Mouse (Mus musculus) megakaryocyte progenitor cell, adult 5-6 weeks (primary cell): ENCODE data around the gene Igf2bp2. TPM values are rescaled to one million over a fixed set of nuclear protein-coding genes. Genes with fewer than 3 reads are reported as not detected.

ENCODE experiments used
- ATAC-seq: replicated peaks from 2 replicates; pipeline ENCODE4 v1.8.0; 2016; ENCODE audit warnings: mild to moderate bottlenecking, moderate TSS enrichment, inconsistent platforms; ENCODE audit not compliant: poor library complexity
- total RNA-seq, 2 experiments: library from RNA; stranded (forward) in 1 of 2; stranded (reverse) in 1 of 2; fragments of 157-497, 149-512 nt in 1 of 2; fragments of 200-1000 nt in 1 of 2; gene quantifications; 2 replicates each; pipeline versions ENCODE4 v1.2.3 to v1.2.4; 2015 to 2017

The Igf2bp2 gene
- total RNA-seq, 2 experiments from 2014 or later = 1.1 to 2.8 TPM

DNA sequence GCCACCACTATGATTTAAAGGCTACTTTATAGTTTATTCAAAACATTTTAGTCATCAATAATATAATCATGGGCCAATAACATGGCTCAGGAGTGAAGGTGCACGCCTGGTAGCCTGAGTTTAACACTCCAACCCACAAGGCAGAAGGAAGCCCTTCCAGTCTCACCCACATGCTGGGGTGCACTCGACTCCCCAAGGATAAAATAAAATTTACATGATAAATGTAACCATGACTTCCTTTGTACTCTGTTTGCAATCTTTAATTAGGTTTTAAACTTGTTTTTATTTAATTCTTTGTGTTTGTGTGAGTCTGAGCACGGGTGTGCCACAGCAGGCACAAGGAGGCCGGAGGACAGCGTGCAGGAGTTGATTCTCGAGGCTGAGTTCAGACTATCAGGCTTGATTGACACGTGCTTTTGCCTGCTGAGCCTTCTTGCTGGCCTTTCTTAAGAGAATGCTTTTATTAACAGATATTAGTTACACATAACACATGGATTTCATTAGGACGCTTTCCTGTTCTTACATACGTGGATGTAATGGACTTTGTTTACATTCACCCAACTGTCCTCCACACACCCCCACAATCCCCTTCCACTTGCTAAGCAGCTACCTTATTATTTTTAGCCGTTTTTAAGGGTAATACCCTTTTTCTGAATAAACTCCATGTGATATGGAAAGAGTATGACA lies 13.3 kb downstream of the Igf2bp2 start:
- no peak for ATAC-seq

DNA sequence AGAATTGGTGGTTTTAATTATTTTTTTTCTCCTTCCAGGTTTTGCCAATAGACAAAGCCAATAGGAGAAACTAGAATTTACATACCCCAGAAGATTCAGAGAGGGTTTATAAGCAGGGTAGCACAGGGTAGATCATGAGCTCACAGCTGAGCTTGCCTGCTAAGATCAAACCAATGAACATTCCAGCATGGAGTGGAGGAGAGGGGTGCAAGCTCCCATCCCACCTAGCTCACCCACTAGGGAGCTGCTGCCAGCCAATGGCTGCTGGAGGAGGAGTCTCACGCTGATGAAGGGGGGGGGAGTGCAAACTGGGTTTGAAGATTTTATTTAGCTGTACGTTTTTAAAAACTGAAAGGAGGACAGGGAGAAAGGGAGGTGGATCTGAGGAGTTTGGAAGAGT lies 14.0 kb downstream of the Igf2bp2 start:
- no peak for ATAC-seq

DNA sequence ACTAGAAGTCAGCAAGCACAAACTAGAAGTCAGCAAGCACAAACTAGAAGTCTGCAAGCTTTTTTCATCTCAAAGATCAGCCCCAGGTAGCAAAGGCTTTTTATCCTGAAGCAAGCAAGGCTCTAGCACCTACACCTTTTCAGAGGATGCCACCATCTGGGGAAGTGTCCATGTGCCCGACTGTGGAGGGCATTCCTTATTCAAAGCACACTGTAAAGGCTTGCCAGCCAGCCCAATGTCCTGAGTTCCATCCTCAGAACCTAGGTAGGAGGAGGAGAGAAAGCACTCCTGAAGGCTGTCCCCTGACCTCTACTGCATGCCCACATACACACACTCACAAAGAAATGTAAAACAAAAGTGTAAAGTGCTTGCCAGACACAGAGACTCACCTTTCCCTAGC lies 16.0 kb downstream of the Igf2bp2 start:
- ATAC-seq = no peak

- ATAC-seq = no peak
These were observed 17.0 kb downstream of the Igf2bp2 start for GRCm38 (mm10) chr16:22146071-22146470.

DNA sequence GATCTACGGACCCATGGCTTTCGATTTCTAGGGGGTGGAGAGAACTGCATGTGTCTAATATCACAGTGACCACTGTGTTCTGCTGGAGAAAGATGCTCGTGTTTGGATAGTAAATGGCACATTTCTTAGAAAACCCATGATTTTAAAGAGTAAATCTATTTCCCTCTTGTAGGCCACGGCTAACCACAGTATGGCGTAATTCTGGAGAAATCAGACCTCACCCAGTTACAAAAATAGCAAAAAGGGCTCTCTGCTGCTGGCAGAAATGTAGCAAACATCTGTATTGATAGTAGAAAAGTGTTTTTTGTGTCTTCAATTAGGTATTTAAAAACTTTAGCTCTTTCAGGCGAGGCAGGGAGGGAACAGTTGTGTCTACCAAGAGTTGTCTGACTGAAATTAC lies 18.6 kb downstream of the Igf2bp2 start:
- ATAC-seq = 0 out of 2 replicates have a peak, but pooled peaks have one; percentile 31

GRCm38 (mm10) chr16:22140861-22141260 lies 22.2 kb downstream of the Igf2bp2 start:
- ATAC-seq = no peak

- no peak for ATAC-seq
These were observed 23.3 kb downstream of the Igf2bp2 start for GRCm38 (mm10) chr16:22139821-22140220.

DNA sequence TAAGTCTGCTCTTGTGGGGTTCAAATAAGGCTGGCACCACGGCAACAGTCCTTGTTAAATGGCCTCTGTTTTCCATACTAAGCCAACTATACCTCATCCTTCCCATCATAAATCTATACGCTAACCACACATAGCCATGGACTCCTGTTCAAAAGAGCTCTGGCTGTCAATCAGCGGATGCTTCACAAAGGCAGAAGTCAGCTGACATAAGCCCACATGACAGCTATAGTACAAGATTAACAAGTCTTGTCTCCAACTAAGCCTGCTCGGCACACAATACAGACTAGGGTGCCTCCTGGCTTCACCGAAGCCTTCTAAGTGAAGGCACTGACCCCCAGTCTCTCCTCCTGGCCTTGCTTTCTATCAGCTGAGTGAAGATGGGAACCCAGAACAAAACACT lies 26.9 kb downstream of the Igf2bp2 start:
- no peak for ATAC-seq

- ATAC-seq = no peak
These were observed 31.8 kb downstream of the Igf2bp2 start for GRCm38 (mm10) chr16:22131321-22131720.

- ATAC-seq = no peak
These were observed 33.6 kb downstream of the Igf2bp2 start for GRCm38 (mm10) chr16:22129511-22129910.

- ATAC-seq = no peak
These were observed 34.5 kb downstream of the Igf2bp2 start for GRCm38 (mm10) chr16:22128595-22128994.

DNA sequence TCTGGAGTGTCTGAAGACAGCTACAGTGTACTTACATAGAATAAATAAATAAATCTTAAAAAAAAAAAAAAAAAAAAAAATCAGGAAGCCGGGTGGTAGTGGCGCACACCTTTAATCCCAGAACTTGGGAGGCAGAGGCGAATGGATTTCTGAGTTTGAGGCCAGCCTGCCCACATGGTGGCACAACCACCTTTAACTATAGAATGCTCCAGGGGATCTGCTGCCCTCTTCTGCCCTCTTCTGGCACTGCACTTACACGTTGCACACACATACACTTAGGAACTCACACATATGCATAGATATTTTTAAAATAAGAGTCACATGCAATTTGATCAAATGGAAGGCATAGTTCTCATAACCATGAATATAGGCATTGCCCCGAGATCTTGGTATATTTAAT lies 35.3 kb downstream of the Igf2bp2 start:
- no peak for ATAC-seq

- no peak for ATAC-seq
These were observed 36.2 kb downstream of the Igf2bp2 start for GRCm38 (mm10) chr16:22126936-22127335.

DNA sequence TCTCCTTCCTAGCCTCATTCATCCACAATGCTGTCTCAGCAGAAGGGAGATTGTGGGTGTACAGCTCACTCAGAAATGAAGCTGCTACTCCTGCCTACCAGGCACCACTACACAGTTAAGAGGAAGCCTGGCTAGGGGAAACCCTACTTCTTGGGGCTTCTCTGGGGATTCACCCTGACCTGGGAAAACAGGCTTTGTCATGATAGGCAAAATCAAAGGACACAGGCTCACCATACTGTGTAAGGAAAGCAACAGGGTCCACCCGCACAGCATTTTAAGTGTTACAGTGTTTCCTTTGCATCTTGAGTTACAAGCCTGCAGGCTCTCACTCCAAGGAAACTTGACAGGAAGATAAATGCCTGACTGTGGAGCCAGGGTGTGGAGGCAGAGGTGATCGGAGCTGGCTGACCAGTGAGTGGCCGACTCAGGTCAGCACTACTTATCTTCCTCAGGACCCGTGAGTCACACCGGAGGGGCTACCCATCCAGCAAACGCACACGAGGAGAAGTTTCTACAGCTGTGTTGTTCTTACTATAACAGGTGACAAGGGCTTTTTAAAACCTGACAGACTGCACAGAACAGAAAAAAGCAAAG lies 38.7 kb downstream of the Igf2bp2 start:
- ATAC-seq = no peak

- 0 out of 2 replicates have a peak, but pooled peaks have one; percentile 47 for ATAC-seq
These were observed 39.4 kb downstream of the Igf2bp2 start for GRCm38 (mm10) chr16:22123658-22124057.

DNA sequence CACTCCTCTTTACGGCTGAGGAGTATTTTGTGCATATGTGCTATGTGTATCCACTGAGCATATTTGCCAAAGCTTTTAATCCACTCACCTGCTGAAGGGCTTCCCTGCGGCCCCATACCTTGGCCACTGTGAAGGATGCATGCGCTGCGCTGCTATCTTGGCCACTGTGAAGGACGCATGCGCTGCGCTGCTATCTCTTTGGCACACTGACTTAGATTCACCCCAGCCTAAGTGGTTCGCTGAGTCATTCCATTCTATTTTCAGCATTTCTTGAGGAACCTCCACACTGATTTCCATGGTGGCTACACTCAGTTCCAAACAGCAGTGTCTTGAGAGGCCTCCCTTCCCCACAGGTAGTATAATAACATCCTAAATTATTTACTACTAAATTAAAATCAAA lies 42.0 kb downstream of the Igf2bp2 start:
- peak; percentile 35; the same call in 1 of the 2 replicates for ATAC-seq

DNA sequence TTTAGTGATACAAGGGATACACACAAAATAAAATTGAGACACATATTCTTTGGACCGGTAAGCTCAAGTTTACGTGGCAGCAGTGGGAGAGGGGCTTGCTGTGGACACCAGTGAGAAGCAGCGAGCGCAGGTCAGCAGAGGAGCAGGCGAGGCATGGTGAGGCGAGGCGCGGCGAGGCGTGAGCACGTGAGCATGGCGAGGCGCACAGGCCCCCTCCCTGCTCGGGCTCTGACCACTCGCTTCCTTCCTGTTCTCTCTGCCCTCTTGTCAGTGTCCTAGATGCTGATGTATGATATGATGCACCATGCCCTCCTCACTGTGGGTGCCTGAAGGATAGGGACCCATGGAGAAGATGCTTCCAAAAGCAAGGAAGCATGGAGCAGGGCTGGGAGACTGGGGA lies 43.6 kb downstream of the Igf2bp2 start:
- ATAC-seq = peak; percentile 77

GRCm38 (mm10) chr16:22118716-22119501 lies 44.2 kb downstream of the Igf2bp2 start:
- ATAC-seq = 0 out of 2 replicates have a peak, but pooled peaks have one; percentile 7

DNA sequence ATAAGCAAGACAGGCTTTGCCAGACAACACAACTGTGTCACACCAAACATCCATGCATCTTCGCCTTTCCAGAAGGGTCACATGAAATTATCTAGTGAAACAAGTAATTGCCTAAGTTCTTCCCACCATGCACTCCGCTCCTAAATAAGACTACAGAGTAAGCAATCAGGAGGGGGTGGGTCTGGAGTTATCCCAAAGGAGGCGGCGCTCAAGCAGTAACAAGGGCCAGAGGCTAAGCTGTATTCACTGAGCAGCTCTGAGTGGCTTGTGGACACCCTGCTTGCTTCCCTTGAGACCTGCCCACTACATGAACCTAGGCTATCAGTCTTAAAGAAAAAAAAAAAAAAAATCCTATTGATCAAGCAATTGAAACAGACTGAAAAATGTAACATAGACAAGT lies 44.9 kb downstream of the Igf2bp2 start:
- ATAC-seq = no peak

DNA sequence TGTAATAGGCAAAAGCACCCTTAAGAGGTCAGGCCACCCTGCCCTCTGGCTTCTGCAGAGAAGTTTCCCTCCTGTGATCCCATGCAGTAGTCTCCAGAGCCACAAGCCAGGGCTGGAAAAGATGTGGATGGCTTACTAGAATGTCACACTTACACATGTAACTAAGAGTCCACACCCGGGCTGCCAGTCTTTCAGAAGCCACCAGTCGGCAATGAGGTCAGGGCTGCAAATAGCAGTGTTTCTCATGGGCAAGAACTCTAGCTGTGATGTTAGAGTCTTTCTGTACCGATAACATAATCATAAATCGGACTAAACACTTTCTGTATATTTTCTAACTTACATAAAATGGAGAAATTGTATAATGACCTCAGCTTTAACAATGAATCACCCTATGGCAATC lies 46.4 kb downstream of the Igf2bp2 start:
- ATAC-seq = no peak

DNA sequence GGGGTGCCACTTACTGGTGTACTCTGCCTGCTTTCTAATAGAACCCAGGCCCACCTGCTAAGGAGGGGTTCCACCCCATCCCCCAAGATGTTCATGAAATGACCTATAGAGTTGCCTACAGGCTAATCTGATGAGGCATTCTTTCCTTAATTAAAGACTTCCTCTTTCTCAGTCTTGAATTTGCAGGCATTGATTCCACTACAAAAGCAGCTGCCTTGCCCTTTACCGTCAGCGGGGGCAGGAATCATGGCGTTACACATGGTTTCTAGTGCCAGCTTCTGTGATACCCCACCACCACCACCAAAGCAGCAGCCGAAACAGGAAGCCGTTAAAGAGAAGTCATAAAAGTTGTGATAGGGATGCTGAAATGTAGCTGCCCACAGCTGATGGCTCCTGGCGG lies 47.0 kb downstream of the Igf2bp2 start:
- ATAC-seq = peak; percentile 37

DNA sequence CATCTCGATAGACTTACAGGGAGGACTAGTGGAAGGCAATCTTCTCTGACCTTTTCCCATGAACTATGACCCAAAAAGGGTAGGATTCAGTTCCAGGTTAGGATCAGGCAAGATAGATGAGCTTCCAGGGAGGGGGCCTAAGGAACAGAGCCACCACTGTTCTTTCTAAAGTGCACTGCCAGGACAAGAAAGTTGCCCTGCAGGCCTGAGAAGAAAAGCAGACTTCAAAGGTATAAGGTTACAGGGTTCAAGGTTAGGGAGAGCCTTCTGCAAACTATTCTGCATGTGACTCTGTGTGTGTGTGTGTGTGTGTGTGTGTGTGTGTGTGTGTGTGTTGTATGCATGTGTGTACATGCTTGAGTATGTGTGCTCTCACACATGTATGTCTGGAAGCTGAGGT lies 53.1 kb downstream of the Igf2bp2 start:
- no peak for ATAC-seq
